Mouse (Mus musculus) B cell, adult 2 months (primary cell): ENCODE data around the gene Scml4.

Source experiments
- DNase-seq, 2 experiments: peaks; one replicate each; pipeline ENCODE4 v3.0.0; 2022

The Scml4 gene

GRCm38 (mm10) chr10:42908562-42908961 lies 48.4 kb downstream of the Scml4 start:
- DNase-seq, result no peak

GRCm38 (mm10) chr10:42910567-42910966 lies 50.4 kb downstream of the Scml4 start:
- no peak for DNase-seq

GRCm38 (mm10) chr10:42912056-42912455 lies 51.9 kb downstream of the Scml4 start:
- no peak for DNase-seq

GRCm38 (mm10) chr10:42913196-42913595 lies 53.0 kb downstream of the Scml4 start:
- peak in 1 of 2 experiments; percentile 36 for DNase-seq

GRCm38 (mm10) chr10:42914146-42914545 lies 54.0 kb downstream of the Scml4 start:
- no peak for DNase-seq

- DNase-seq, result no peak
Observed at GRCm38 (mm10) chr10:42917355-42917754, 57.2 kb downstream of the Scml4 start.

GRCm38 (mm10) chr10:42919786-42920185 lies 59.6 kb downstream of the Scml4 start:
- no peak for DNase-seq

GRCm38 (mm10) chr10:42925103-42925866 lies 65.1 kb downstream of the Scml4 start:
- no peak for DNase-seq

GRCm38 (mm10) chr10:42930121-42930650 lies 70.0 kb downstream of the Scml4 start:
- no peak for DNase-seq

- DNase-seq, result no peak
Observed at GRCm38 (mm10) chr10:42932862-42933480, 72.8 kb downstream of the Scml4 start.

GRCm38 (mm10) chr10:42934672-42935071 lies 74.5 kb downstream of the Scml4 start:
- no peak for DNase-seq

GRCm38 (mm10) chr10:42936205-42936604 lies 76.0 kb downstream of the Scml4 start:
- DNase-seq, result no peak

- DNase-seq, result no peak
Observed at GRCm38 (mm10) chr10:42938361-42938760, 78.2 kb downstream of the Scml4 start.

- DNase-seq, result no peak
Observed at GRCm38 (mm10) chr10:42939691-42940090, 79.5 kb downstream of the Scml4 start.

- DNase-seq, result no peak
Observed at GRCm38 (mm10) chr10:42940193-42941050, 80.3 kb downstream of the Scml4 start.

- no peak for DNase-seq
Observed at GRCm38 (mm10) chr10:42941278-42941677, 81.1 kb downstream of the Scml4 start.

GRCm38 (mm10) chr10:42941697-42942221 lies 81.6 kb downstream of the Scml4 start:
- DNase-seq, result peak; percentile 34 to 45

- DNase-seq, result peak; percentile 60 to 62
Observed at GRCm38 (mm10) chr10:42942300-42942699, 82.1 kb downstream of the Scml4 start.

- DNase-seq, result no peak
Observed at GRCm38 (mm10) chr10:42945316-42945715, 85.1 kb downstream of the Scml4 start.

- no peak for DNase-seq
Observed at GRCm38 (mm10) chr10:42947336-42947735, 87.2 kb downstream of the Scml4 start.

- DNase-seq, result no peak
Observed at GRCm38 (mm10) chr10:42950252-42950751, 90.1 kb downstream of the Scml4 start.
